Mouse (Mus musculus) forebrain, embryonic 13.5 days (tissue): ENCODE data around the gene Bud13. TPM values are rescaled to one million over a fixed set of nuclear protein-coding genes. Genes with fewer than 3 reads are reported as not detected.
A peak's percentile ranks its signal among the peaks of the same experiment; 100 is the strongest.

Experiments used
- ATAC-seq: fragments of 200-750 bp; cut with Nextera tagmentation; 2 replicates; pipeline ENCODE4 v1.8.0; 2017
- H3K27ac ChIP-seq: fragments of 300-500 bp; sonication (generic); 2 replicates; pipeline ENCODE4 v1.5.1; 2015; ENCODE audit warnings: inconsistent platforms, mild to moderate bottlenecking, moderate library complexity
- H3K27me3 ChIP-seq: fragments of 300-500 bp; sonication (generic); 2 replicates; pipeline ENCODE4 v1.6.1; 2015; ENCODE audit warnings: mild to moderate bottlenecking, inconsistent platforms
- H3K36me3 ChIP-seq: fragments of 300-500 bp; sonication (generic); 2 replicates; pipeline ENCODE4 v1.6.1; 2015; ENCODE audit warnings: mild to moderate bottlenecking, inconsistent platforms; ENCODE audit not compliant: poor library complexity, severe bottlenecking
- H3K4me1 ChIP-seq: fragments of 300-500 bp; sonication (generic); 2 replicates; pipeline ENCODE4 v1.6.1; 2015; ENCODE audit warnings: inconsistent platforms
- H3K4me2 ChIP-seq: fragments of 300-500 bp; sonication (generic); 2 replicates; pipeline ENCODE4 v1.6.1; 2015; ENCODE audit warnings: inconsistent platforms, mild to moderate bottlenecking, moderate library complexity
- H3K4me3 ChIP-seq: fragments of 300-500 bp; sonication (generic); 2 replicates; pipeline ENCODE4 v1.5.1; 2015; ENCODE audit warnings: mild to moderate bottlenecking, inconsistent platforms
- H3K9ac ChIP-seq: fragments of 300-500 bp; sonication (generic); 2 replicates; pipeline ENCODE4 v1.6.1; 2015; ENCODE audit warnings: mild to moderate bottlenecking, inconsistent platforms
- H3K9me3 ChIP-seq: fragments of 300-500 bp; sonication (generic); replicated peaks from 2 replicates; pipeline ENCODE4 v1.6.1; 2016; ENCODE audit warnings: inconsistent platforms
- WGBS: fragments of 180-500 bp; shearing (Covaris S2); methylation state at CpG from one replicate; pipeline ENCODE4 v1.1.7; 2015; 5-methylcytosine and 5-hydroxymethylcytosine counted together
- polyA plus RNA-seq: library from polyadenylated mRNA; unstranded; fragments of >200 nt; fragmentation: Nextera tagmentation; extraction: Ambion mirVana; gene quantifications from 2 replicates; pipeline ENCODE4 v1.2.1, GENCODE M21; 2015

Gene Bud13
- polyA plus RNA-seq, 1 experiment from 2014 or later, result 19.0 TPM

DNA sequence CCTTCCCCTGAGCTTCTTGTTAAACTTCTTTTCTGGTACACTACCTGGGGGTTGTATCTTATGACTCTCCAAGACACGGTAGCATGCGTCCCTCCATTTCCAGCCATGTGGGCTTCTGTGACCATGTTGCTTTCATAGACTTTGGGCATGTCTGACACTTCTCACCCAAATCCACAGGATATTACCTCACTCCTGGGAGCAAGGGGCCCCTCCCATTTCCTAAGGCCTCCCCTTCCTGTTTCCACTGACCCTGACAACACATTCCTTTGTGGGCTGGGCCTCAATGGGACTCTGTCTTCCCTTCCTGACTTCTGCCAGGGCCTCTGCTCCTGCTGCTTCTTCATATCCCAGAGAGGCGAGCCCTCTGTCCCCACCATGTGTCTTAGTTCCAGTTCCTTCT is 25.3 kb upstream of the Bud13 start:
- no peak for ATAC-seq
- H3K36me3 ChIP-seq, result no peaks in the 10 kb centered on the region
- 90% methylated on average over 3 of the region's 3 CpGs for WGBS
- no peaks in the 10 kb centered on the region for H3K27me3 ChIP-seq
- no peak overlapping the region for H3K9ac ChIP-seq
- H3K4me3 ChIP-seq, result no peak overlapping the region
- no peak overlapping the region for H3K27ac ChIP-seq
- no peak overlapping the region for H3K4me2 ChIP-seq
- no peaks in the 10 kb centered on the region for H3K4me1 ChIP-seq
- no peaks in the 10 kb centered on the region for H3K9me3 ChIP-seq

DNA sequence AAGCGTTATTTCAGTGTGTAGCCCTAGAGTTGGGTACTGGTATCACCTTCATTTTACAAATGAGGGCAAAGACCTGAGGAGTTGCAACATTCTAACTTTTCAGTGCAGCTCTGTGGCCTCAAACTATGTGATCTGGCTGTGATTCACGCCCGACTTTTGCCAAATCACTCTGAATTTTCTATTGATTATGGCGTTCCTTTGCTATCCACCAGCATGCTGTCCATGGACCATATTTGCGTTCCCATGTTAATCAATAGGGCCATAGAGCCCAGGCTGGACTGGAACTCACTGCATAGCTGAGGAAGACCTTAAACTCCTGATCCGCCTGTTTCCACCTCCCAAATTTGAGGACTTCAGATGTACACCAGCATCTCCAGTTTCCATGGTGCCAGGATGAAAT is 23.7 kb upstream of the Bud13 start:
- no peaks in the 10 kb centered on the region for H3K36me3 ChIP-seq
- H3K27me3 ChIP-seq, result no peaks in the 10 kb centered on the region
- ATAC-seq, result no peak
- 91% methylated on average over 6 of the region's 6 CpGs for WGBS
- H3K9me3 ChIP-seq, result no peaks in the 10 kb centered on the region
- no peaks in the 10 kb centered on the region for H3K4me1 ChIP-seq
- no peak overlapping the region for H3K9ac ChIP-seq
- H3K4me3 ChIP-seq, result no peak overlapping the region
- no peak overlapping the region for H3K27ac ChIP-seq
- H3K4me2 ChIP-seq, result no peak overlapping the region

DNA sequence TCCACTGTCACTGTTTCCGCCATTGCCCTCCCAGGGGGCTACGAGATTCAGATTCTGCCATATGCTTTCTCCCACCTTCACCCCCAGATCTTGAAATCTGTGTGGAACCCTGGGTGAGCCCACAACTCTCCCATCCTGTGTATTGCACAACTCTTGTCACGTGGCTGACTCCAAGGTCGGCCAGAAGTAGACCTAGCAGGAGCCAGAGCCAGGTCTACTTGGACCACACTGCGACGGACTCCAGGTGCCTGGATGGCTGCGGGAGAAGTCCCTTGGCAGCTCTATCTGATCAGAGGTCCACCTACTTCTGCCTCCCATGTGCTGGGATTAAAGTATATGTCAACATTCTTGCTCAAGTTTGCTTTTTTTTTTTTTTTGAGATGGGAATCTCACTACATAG is 21.7 kb upstream of the Bud13 start:
- Histone ChIP-seq H3K27ac (no peak overlapping the region), H3K9me3 (no peaks in the 10 kb centered on the region), H3K27me3 (no peaks in the 10 kb centered on the region), H3K36me3 (no peaks in the 10 kb centered on the region), H3K4me3 (no peak overlapping the region), H3K4me1 (no peaks in the 10 kb centered on the region), H3K9ac (no peak overlapping the region), H3K4me2 (no peak overlapping the region)
- ATAC-seq, result no peak
- WGBS, result 91% methylated on average over 7 of the region's 7 CpGs

DNA sequence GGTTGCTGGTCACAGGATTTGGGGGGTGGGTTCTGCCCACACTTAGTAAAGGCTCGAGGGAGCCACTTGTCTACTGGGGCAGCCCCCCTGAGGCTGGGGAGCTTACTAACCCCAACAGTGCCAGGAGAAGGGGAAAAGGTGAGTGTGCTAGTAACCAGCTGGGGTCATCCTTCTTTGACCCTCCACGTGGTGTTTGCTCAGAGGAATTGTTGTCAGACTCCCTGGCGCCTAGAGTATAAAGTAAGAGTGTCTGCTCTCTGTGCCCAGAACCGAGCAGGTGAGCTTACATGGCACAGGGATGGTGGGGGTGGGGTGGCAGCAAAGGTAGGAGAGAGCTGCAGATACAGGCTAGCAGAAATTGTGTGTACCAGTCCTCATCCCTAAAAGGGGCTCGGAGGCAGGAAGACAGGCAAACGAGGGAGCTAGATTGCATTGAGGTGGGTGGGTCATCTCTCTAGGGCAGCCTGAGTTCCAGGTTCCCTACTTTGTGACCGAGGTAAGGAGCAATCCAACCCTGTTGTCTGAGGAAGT is 14.4 kb upstream of the Bud13 start, which contains the start of gene Apoa5:
Gene Apoa5, plus strand, starts transcription at position 291 of the 531 bp plus-strand sequence.
- no peaks in the 10 kb centered on the region for H3K9me3 ChIP-seq
- no peak within 1 kb of the TSS for H3K4me2 ChIP-seq
- no peak within 1 kb of the TSS for H3K9ac ChIP-seq
- H3K36me3 ChIP-seq, result no peaks in the 10 kb centered on the region
- ATAC-seq, result no peak
- H3K4me1 ChIP-seq, result peaks cover under 1% of the 10 kb centered on the region
- WGBS, result 61% methylated on average over 7 of the region's 7 CpGs
- H3K4me3 ChIP-seq, result no peak within 1 kb of the TSS
- no peak within 1 kb of the TSS for H3K27ac ChIP-seq
- peaks cover 31% of the 10 kb centered on the region for H3K27me3 ChIP-seq

DNA sequence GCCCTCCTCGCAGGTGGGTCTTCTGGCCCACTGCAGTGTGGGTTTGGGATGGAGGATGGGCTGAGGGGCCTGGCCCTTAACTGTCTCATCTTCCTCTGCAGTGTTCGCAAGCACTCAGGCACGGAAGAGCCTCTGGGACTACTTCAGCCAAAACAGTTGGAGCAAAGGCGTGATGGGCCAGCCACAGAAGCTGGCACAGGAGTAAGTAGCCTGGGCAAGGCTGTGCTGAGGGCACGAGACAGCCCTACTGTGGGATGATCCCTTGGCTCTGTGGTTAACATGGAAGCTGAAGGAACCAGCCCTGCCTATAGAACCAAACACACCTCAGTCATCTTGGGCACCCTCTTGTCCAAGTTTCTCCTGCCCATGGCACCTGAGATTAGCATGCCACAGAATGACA is 13.7 kb upstream of the Bud13 start:
- no peak overlapping the region for H3K4me2 ChIP-seq
- no peaks in the 10 kb centered on the region for H3K9me3 ChIP-seq
- H3K36me3 ChIP-seq, result no peaks in the 10 kb centered on the region
- no peak for ATAC-seq
- peaks cover 31% of the 10 kb centered on the region for H3K27me3 ChIP-seq
- H3K27ac ChIP-seq, result no peak overlapping the region
- H3K4me3 ChIP-seq, result no peak overlapping the region
- WGBS, result 88% methylated on average over 5 of the region's 5 CpGs
- H3K9ac ChIP-seq, result no peak overlapping the region
- H3K4me1 ChIP-seq, result peaks cover 8% of the 10 kb centered on the region

DNA sequence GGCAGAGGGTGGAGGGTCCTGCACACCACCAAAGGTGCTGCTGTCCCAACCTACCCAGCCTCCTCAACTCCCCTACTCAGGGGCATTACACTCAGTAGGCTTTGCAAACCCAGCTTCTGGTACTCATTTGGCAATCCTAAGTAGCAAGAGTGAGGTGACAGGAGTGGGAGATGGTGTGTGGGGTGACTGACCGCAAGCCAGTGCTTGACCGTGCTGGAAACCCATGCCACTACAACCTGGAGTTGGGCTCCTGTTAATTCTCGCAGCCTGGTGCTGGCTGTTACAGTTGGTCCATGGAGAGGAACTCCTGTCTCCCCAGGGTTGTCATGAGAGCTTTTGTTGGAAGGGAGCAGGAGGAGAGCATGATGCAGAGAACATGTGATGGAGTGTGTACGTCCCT is 12.0 kb upstream of the Bud13 start:
- 94% methylated on average over 4 of the region's 4 CpGs for WGBS
- H3K4me3 ChIP-seq, result no peak overlapping the region
- no peak overlapping the region for H3K27ac ChIP-seq
- peaks cover 31% of the 10 kb centered on the region for H3K27me3 ChIP-seq
- ATAC-seq, result no peak
- no peak overlapping the region for H3K4me2 ChIP-seq
- H3K9ac ChIP-seq, result no peak overlapping the region
- no peaks in the 10 kb centered on the region for H3K9me3 ChIP-seq
- peaks cover 13% of the 10 kb centered on the region for H3K4me1 ChIP-seq
- H3K36me3 ChIP-seq, result peaks cover 7% of the 10 kb centered on the region

DNA sequence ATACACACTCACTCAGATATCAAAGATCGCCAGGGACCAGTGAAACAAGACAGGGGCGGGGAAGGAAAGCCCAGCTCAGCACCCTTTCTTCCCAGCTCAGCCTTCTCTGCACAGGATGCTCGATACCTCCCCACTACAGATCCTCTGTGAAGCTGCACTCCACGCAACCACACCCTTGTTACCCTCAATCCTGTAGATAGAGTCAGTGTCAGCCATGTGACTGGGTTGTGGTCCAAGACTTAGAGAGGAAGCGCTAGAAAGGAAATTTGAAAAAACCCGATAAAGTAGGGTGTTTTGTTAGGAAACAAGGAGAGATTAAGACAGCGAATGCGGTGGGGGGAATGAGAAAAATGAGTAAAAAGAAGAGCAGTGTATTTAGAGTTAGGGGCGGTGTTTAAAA is 10.7 kb upstream of the Bud13 start:
- 88% methylated on average over 9 of the region's 9 CpGs for WGBS
- no peak overlapping the region for H3K27ac ChIP-seq

DNA sequence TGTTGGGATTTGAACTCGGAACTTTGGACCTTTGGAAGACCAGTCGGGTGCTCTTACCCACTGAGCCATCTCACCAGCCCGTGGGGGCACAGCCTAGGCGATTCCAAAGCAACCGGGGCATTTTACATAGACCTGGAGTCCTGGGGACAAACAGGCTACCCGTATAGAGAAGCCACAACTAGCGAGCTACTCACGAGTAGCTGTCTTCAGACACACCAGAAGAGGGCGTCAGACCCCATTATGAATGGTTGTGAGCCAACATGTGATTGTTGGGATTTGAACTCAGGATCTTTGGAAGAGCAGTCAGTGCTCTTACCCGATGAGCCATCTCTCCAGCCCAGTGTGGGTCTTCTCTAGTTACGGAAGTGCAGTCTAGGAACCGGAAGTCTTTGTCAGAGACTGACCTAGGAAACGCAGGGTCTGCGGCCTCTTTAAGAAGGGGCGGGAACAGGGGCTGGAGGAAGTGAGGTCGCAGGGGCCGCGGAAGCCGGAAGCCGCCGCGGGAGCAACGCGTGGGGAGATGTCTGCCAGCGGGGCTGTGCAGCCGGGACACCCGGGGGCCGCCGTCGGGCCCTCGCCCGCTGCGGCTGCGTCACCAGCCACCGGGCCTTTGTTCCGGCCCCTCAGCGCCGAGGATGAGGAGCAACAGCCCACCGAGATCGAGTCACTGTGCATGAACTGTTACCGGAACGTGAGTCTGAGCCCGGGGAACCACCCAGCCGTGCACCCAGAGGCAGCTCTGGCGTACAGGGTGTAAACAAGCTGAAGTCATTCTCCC is 9.9 kb upstream of the Bud13 start, which contains the start of gene Zpr1:
Gene Zpr1, plus strand, starts transcription at position 388 of the 778 bp plus-strand sequence.
- Histone ChIP-seq H3K9me3 (no peaks in the 10 kb centered on the region), H3K4me2 (peak within 1 kb of the TSS; percentile 91), H3K27ac (peak within 1 kb of the TSS; percentile 60), H3K4me3 (peak within 1 kb of the TSS; percentile 58), H3K9ac (peak within 1 kb of the TSS; percentile 80), H3K4me1 (peaks cover 13% of the 10 kb centered on the region), H3K36me3 (peaks cover 28% of the 10 kb centered on the region), H3K27me3 (peaks cover 31% of the 10 kb centered on the region)
- ATAC-seq, result peak; percentile 95
- WGBS, result 5% methylated on average over 43 of the region's 45 CpGs

More for the DNA sequence above, 10.7 kb upstream of the Bud13 start:
- Histone ChIP-seq H3K27me3 (peaks cover 31% of the 10 kb centered on the region), H3K4me2 (peak overlapping the region; percentile 91), H3K4me1 (peaks cover 13% of the 10 kb centered on the region), H3K4me3 (no peak overlapping the region), H3K36me3 (peaks cover 20% of the 10 kb centered on the region), H3K9me3 (no peaks in the 10 kb centered on the region), H3K9ac (no peak overlapping the region)
- no peak for ATAC-seq

DNA sequence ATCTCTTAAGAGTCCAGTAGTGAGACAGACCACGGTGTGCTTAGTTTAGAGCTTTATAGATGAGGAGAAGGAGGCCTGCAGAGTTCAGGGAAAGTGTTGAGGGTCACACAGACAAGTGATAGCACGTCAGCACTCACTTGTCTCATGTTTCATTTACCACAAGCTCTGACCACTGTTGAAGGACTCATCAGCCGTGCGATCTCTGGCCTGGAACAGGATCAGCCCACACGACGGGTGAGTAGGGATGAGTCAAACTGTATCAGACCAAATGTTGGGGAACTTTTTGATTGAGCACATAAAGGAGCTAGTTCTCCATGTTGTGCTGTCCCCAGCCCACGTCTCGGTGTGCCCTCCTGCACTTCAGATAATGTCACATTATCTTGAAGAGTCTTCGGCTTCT is 8.3 kb upstream of the Bud13 start:
- peaks cover 42% of the 10 kb centered on the region for H3K36me3 ChIP-seq
- peaks cover 16% of the 10 kb centered on the region for H3K27me3 ChIP-seq
- no peaks in the 10 kb centered on the region for H3K9me3 ChIP-seq
- no peak overlapping the region for H3K27ac ChIP-seq
- H3K4me2 ChIP-seq, result peak overlapping the region; percentile 91
- H3K9ac ChIP-seq, result no peak overlapping the region
- WGBS, result 94% methylated on average over 9 of the region's 9 CpGs
- peaks cover 13% of the 10 kb centered on the region for H3K4me1 ChIP-seq
- H3K4me3 ChIP-seq, result no peak overlapping the region
- no peak for ATAC-seq

DNA sequence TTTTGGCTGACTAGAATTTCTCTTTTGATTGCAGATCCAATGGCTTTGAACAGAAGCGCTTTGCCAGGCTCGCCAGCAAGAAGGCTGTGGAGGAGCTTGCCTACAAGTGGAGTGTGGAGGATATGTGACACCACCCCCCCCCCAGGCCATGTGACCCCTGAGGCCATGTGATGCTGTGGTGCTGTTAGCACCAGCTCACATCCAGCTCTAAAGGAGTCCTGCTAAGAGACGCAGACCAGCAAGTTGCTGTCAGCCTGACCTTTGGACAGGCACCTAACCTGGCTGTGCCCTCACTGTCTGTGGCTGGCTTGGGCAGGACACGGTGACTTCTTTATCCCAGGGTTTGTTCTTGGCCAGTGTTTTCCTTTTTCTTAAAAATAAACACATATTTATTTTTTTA is 15.6 kb downstream of the Bud13 start:
- H3K4me3 ChIP-seq, result no peak overlapping the region
- H3K27ac ChIP-seq, result no peak overlapping the region
- H3K9ac ChIP-seq, result no peak overlapping the region
- 91% methylated on average over 4 of the region's 4 CpGs for WGBS
- H3K4me2 ChIP-seq, result no peak overlapping the region
- H3K4me1 ChIP-seq, result no peaks in the 10 kb centered on the region
- peaks cover 55% of the 10 kb centered on the region for H3K36me3 ChIP-seq
- no peaks in the 10 kb centered on the region for H3K27me3 ChIP-seq
- H3K9me3 ChIP-seq, result no peaks in the 10 kb centered on the region
- no peak for ATAC-seq

DNA sequence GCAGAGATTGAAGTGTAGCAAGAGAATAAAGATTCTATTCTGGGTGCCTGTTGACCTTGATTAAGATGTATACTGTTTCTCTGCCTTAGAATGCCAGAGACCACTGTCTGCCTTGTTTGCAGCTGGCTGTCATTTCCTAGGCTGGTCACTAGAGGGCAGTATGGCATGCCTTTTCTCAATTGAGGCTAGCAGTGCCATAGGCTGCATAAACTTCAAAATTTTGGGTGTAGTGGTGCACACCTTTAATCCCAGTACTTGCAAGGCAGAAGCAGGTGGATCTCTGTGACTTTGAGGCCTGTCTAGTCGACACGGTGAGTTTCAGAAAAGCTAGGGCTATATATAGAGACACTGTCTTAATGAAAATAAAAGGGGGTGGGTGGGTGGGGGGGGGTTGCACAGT is 19.3 kb downstream of the Bud13 start:
- 18% methylated on average over 2 of the region's 2 CpGs for WGBS
- no peak for ATAC-seq
- H3K27me3 ChIP-seq, result no peaks in the 10 kb centered on the region
- no peak overlapping the region for H3K9ac ChIP-seq
- no peaks in the 10 kb centered on the region for H3K4me1 ChIP-seq
- H3K9me3 ChIP-seq, result no peaks in the 10 kb centered on the region
- H3K4me3 ChIP-seq, result no peak overlapping the region
- H3K4me2 ChIP-seq, result no peak overlapping the region
- H3K36me3 ChIP-seq, result peaks cover 27% of the 10 kb centered on the region
- H3K27ac ChIP-seq, result no peak overlapping the region

DNA sequence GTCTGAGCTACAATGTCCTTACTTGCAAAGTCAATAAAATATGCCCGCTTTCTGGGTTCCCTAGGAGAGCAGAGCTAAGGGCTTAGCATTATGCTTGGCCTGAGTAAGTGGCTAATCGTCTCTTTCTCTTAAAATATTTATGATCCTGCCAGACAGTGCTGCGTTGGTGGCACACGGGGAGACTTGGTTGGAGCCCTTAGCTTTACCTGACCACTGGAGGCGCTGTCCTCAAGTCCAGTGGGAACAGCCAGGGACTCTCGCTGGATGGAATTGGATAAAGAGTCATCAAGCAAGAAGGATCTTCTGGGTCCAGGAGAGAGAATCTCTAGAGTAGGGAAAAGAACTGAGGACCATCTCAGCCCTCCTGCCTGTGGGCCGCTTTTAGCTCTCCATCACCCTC is 26.3 kb downstream of the Bud13 start:
- WGBS, result 6% methylated on average over 7 of the region's 7 CpGs
- Histone ChIP-seq H3K36me3 (no peaks in the 10 kb centered on the region), H3K9me3 (no peaks in the 10 kb centered on the region), H3K9ac (no peak overlapping the region), H3K4me3 (no peak overlapping the region), H3K4me1 (0 out of 2 replicates have a peak, but pooled peaks cover under 1% of the 10 kb centered on the region), H3K4me2 (no peak overlapping the region), H3K27ac (no peak overlapping the region), H3K27me3 (peaks cover 10% of the 10 kb centered on the region)
- no peak for ATAC-seq
